Mouse (Mus musculus): ENCODE results near the gene Grin2b. TPM values are rescaled to one million over a fixed set of nuclear protein-coding genes. Genes with fewer than 3 reads are reported as not detected.

Grin2b gene
- polyA plus RNA-seq, 1 experiment from 2014 or later: not detected

DNA sequence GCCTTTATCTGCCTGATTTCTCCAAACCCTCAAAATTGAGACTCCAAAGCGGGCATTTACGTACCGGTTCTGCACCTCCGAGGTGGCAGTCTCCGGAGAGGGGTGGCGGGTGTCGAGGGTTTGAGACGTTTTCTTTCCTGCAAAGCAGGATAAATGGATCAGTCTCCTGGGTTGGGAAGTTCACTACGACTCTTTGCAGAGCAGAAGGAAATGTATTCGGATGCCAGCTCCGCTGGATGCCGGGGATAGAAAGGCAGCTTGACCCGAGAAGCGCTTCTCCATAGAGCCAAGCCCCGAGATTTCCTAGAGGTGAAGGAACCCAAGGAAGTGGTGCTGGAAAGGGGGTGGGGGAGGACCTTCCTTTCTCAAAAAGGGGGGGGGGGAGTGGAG lies 515 bp downstream of the Grin2b start:
- under 1% methylated on average over 15 of the region's 15 CpGs for WGBS
- Histone ChIP-seq H3K4me2 (replicated peaks; ENCODE audit: low read depth) (peak overlapping the region; percentile 59), H3K9ac (ENCODE audit: low read length) (no peak overlapping the region), H3K27me3 (ENCODE audit: control insufficient read depth, insufficient read depth, low read length) (no peaks in the 10 kb centered on the region; the same call in 1 of the 2 replicates), H3K4me3 (ENCODE audit: low read depth, low read length) (peak overlapping the region; percentile 34), H3K27ac (replicated peaks) (no peak overlapping the region), H3K4me1 (replicated peaks; ENCODE audit: control insufficient read depth, insufficient read depth) (0 out of 2 replicates have a peak, but pooled peaks cover 3% of the 10 kb centered on the region), H3K9me3 (ENCODE audit: control insufficient read depth, low read length) (no peaks in the 10 kb centered on the region), H3K36me3 (ENCODE audit: control insufficient read depth, insufficient read depth, low read length) (no peaks in the 10 kb centered on the region)
- TF ChIP-seq CTCF (IDR thresholded peaks at IDR 0.05; ENCODE audit: low read depth) (no peak), EP300 (optimal IDR thresholded peaks at IDR 0.05) (no peak)
- no peak for DNase-seq (ENCODE audit: low spot score)
- ATAC-seq (ENCODE audit: low FRiP score, low TSS enrichment): no peak

DNA sequence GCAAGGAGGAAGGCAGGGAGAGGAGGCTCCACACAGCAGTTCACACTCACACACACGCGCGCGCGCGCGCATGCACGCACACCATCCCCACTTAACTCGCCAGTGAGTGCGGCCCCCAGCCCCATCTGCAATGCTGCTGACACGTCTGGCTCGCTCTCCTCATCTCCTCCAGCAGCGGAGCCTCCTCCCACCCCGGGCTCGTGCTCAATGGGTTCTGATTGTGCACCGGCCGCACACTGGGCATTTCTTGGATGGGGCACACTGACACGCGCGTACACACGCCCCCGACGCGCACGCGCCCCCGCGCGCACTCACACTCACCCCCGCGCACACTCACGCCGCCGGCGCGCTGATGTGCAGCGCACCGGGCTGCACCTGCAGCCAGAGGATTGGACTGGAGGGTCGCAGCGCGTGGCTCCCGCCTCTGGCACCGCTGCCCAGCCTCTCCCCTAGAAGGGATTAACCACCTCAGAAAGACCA lies 1.1 kb downstream of the Grin2b start:
- H3K4me2 ChIP-seq (replicated peaks; ENCODE audit: low read depth): peak overlapping the region; percentile 59
- H3K4me3 ChIP-seq (ENCODE audit: low read depth, low read length): peak overlapping the region; percentile 34
- no peak overlapping the region for H3K9ac ChIP-seq (ENCODE audit: low read length)
- DNase-seq (ENCODE audit: low spot score): peak; percentile 23
- no peaks in the 10 kb centered on the region for H3K9me3 ChIP-seq (ENCODE audit: control insufficient read depth, low read length)
- H3K27ac ChIP-seq (replicated peaks): no peak overlapping the region
- H3K27me3 ChIP-seq (ENCODE audit: control insufficient read depth, insufficient read depth, low read length): no peaks in the 10 kb centered on the region; the same call in 1 of the 2 replicates
- TF ChIP-seq CTCF (IDR thresholded peaks at IDR 0.05; ENCODE audit: low read depth) (no peak), EP300 (optimal IDR thresholded peaks at IDR 0.05) (no peak)
- no peak for ATAC-seq (ENCODE audit: low FRiP score, low TSS enrichment)
- under 1% methylated on average over 39 of the region's 43 CpGs for WGBS
- 0 out of 2 replicates have a peak, but pooled peaks cover 3% of the 10 kb centered on the region for H3K4me1 ChIP-seq (replicated peaks; ENCODE audit: control insufficient read depth, insufficient read depth)
- no peaks in the 10 kb centered on the region for H3K36me3 ChIP-seq (ENCODE audit: control insufficient read depth, insufficient read depth, low read length)

DNA sequence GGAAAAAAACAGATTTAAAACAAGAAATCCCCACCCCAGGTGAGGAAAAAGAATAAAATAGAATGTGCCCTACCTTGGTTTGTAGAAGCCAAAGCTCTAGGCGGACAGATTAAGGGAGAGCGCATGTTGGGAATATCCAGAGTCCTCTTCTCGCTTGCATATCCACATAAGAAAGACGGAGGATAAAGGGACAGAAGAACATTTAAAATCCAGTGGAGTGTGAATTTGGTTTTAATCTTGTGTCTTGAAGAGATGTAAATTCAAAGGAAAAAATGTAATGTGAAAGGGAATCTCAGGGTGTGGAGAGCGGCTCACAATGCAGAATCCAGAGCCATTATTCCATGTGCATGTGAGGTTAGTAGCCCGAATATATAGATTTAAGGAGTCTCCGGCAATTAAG lies 2.0 kb downstream of the Grin2b start:
- H3K9ac ChIP-seq (ENCODE audit: low read length): no peak overlapping the region
- H3K27ac ChIP-seq (replicated peaks): no peak overlapping the region
- 26% methylated on average over 7 of the region's 7 CpGs for WGBS
- DNase-seq (ENCODE audit: low spot score) (no peak), ATAC-seq (ENCODE audit: low FRiP score, low TSS enrichment) (no peak)
- TF ChIP-seq EP300 (optimal IDR thresholded peaks at IDR 0.05) (no peak), CTCF (IDR thresholded peaks at IDR 0.05; ENCODE audit: low read depth) (no peak)
- no peak overlapping the region for H3K4me2 ChIP-seq (replicated peaks; ENCODE audit: low read depth)
- H3K36me3 ChIP-seq (ENCODE audit: control insufficient read depth, insufficient read depth, low read length): no peaks in the 10 kb centered on the region
- H3K9me3 ChIP-seq (ENCODE audit: control insufficient read depth, low read length): no peaks in the 10 kb centered on the region
- no peaks in the 10 kb centered on the region; the same call in 1 of the 2 replicates for H3K27me3 ChIP-seq (ENCODE audit: control insufficient read depth, insufficient read depth, low read length)
- no peak overlapping the region for H3K4me3 ChIP-seq (ENCODE audit: low read depth, low read length)
- H3K4me1 ChIP-seq (replicated peaks; ENCODE audit: control insufficient read depth, insufficient read depth): 0 out of 2 replicates have a peak, but pooled peaks cover 3% of the 10 kb centered on the region

DNA sequence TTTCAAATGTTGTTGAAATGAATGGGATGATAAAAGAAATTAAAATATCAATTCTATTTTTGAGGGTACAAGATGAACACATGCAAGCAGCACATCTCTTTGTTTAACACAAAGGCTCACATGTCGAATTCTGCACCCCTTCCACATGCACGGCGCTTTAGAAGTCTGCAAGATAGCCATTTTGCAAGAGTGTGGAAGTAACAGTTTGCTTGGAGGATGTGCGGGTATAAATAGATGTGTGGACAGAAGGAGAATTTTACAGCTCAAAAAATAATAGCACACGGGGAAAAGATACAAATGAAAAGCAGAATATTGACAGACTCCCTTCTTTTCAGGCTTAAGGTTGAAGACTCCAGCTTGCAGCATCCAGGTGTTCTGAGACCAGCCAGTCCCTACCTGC lies 2.9 kb downstream of the Grin2b start:
- H3K36me3 ChIP-seq (ENCODE audit: control insufficient read depth, insufficient read depth, low read length): no peaks in the 10 kb centered on the region
- H3K9ac ChIP-seq (ENCODE audit: low read length): no peak overlapping the region
- H3K9me3 ChIP-seq (ENCODE audit: control insufficient read depth, low read length): no peaks in the 10 kb centered on the region
- DNase-seq (ENCODE audit: low spot score): no peak
- H3K4me3 ChIP-seq (ENCODE audit: low read depth, low read length): no peak overlapping the region
- no peak for TF ChIP-seq EP300 (optimal IDR thresholded peaks at IDR 0.05)
- TF ChIP-seq CTCF (IDR thresholded peaks at IDR 0.05; ENCODE audit: low read depth): no peak
- 78% methylated on average over 5 of the region's 5 CpGs for WGBS
- H3K4me1 ChIP-seq (replicated peaks; ENCODE audit: control insufficient read depth, insufficient read depth): 0 out of 2 replicates have a peak, but pooled peaks cover 3% of the 10 kb centered on the region
- H3K4me2 ChIP-seq (replicated peaks; ENCODE audit: low read depth): no peak overlapping the region
- H3K27me3 ChIP-seq (ENCODE audit: control insufficient read depth, insufficient read depth, low read length): no peaks in the 10 kb centered on the region; the same call in 1 of the 2 replicates
- no peak for ATAC-seq (ENCODE audit: low FRiP score, low TSS enrichment)
- H3K27ac ChIP-seq (replicated peaks): no peak overlapping the region

DNA sequence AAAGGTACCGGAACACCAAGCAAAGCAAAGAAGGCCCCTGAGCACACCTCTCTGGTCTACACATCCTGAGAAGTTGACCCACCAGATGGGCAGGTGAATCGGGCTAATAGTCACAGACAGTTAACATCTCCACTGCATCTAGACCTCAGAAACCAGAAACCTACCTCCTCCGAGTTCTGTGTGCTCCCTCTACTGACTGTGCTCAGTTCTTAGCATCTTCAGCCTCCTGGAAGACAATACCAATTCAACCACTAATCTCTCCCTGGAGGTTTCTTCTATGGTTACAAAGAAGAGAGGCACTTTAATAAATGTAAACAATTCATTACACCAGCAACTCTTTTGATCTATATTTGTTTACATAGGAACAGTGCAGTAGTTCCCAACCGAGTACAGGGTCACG lies 6.0 kb downstream of the Grin2b start:
- DNase-seq (ENCODE audit: low spot score) (no peak), ATAC-seq (ENCODE audit: low FRiP score, low TSS enrichment) (no peak)
- no peak overlapping the region for H3K4me2 ChIP-seq (replicated peaks; ENCODE audit: low read depth)
- H3K4me3 ChIP-seq (ENCODE audit: low read depth, low read length): no peak overlapping the region
- H3K9ac ChIP-seq (ENCODE audit: low read length): no peak overlapping the region
- H3K9me3 ChIP-seq (ENCODE audit: control insufficient read depth, low read length): no peaks in the 10 kb centered on the region
- 0 out of 2 replicates have a peak, but pooled peaks cover 2% of the 10 kb centered on the region for H3K4me1 ChIP-seq (replicated peaks; ENCODE audit: control insufficient read depth, insufficient read depth)
- no peaks in the 10 kb centered on the region for H3K36me3 ChIP-seq (ENCODE audit: control insufficient read depth, insufficient read depth, low read length)
- no peaks in the 10 kb centered on the region; the same call in 1 of the 2 replicates for H3K27me3 ChIP-seq (ENCODE audit: control insufficient read depth, insufficient read depth, low read length)
- WGBS: 69% methylated on average over 5 of the region's 5 CpGs
- H3K27ac ChIP-seq (replicated peaks): no peak overlapping the region
- no peak for TF ChIP-seq EP300 (optimal IDR thresholded peaks at IDR 0.05)
- no peak for TF ChIP-seq CTCF (IDR thresholded peaks at IDR 0.05; ENCODE audit: low read depth)

DNA sequence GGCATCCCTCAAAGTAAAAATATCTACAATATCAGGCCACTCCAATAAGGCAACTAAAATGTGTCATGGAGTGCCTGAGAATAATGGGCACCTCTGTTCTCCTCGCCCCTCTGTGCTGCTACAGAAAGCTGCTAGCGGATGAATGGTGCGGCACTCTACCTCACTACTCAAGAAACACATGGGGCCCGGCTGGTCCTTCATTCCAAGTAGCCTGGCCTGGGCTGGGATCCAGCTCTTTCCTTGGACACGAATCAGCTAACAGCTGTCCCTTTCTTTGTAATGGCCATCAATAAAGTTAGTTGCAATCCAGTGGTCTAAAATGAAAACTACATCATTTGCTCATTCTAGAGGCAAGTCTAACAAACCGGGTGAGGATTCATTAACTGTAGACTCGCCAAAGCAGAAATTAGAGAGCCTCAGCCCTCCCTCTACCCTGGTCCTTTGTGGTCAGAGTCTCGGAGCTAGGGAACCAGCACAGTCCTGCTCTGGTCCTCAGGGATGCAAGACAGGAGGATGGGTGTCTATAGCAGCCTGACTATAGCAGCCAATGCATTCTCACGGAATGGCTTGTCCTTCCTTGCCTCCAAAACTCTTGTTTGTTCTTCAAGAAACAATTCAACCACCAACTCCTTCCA lies 7.8 kb downstream of the Grin2b start:
- DNase-seq (ENCODE audit: low spot score): no peak

More for the DNA sequence above, 7.8 kb downstream of the Grin2b start:
- Histone ChIP-seq H3K4me3 (ENCODE audit: low read depth, low read length) (no peak overlapping the region), H3K4me1 (replicated peaks; ENCODE audit: control insufficient read depth, insufficient read depth) (no peaks in the 10 kb centered on the region), H3K27ac (replicated peaks) (no peak overlapping the region), H3K4me2 (replicated peaks; ENCODE audit: low read depth) (no peak overlapping the region), H3K9ac (ENCODE audit: low read length) (no peak overlapping the region), H3K36me3 (ENCODE audit: control insufficient read depth, insufficient read depth, low read length) (no peaks in the 10 kb centered on the region), H3K9me3 (ENCODE audit: control insufficient read depth, low read length) (no peaks in the 10 kb centered on the region), H3K27me3 (ENCODE audit: control insufficient read depth, insufficient read depth, low read length) (no peaks in the 10 kb centered on the region)
- no peak for ATAC-seq (ENCODE audit: low FRiP score, low TSS enrichment)
- TF ChIP-seq EP300 (optimal IDR thresholded peaks at IDR 0.05): no peak
- 64% methylated on average over 9 of the region's 9 CpGs for WGBS

All from stomach, postnatal 0 days (tissue).